Mouse (Mus musculus) gastrocnemius, postnatal 14 days (tissue): ENCODE measurements around the gene Prcd. TPM values are rescaled to one million over a fixed set of nuclear protein-coding genes. Genes with fewer than 3 reads are reported as not detected.

Experiments used
- DNase-seq: peaks from one replicate; pipeline ENCODE4 v3.0.0; 2021; ENCODE audit warnings: mixed read lengths
- intact Hi-C: fragments of 180-260 bp; cut with DNase I; formaldehyde crosslinking; loops from one replicate; pipeline ENCODE4 v1.15.1; 2025; ENCODE audit warnings: low total_unique reads
- total RNA-seq, 2 experiments: library from RNA; stranded (reverse); gene quantifications; 2 replicates each; pipeline ENCODE4 v1.2.3; 2021

The Prcd gene
- total RNA-seq, 2 experiments from 2014 or later = 0.49 to 0.84 TPM

DNA sequence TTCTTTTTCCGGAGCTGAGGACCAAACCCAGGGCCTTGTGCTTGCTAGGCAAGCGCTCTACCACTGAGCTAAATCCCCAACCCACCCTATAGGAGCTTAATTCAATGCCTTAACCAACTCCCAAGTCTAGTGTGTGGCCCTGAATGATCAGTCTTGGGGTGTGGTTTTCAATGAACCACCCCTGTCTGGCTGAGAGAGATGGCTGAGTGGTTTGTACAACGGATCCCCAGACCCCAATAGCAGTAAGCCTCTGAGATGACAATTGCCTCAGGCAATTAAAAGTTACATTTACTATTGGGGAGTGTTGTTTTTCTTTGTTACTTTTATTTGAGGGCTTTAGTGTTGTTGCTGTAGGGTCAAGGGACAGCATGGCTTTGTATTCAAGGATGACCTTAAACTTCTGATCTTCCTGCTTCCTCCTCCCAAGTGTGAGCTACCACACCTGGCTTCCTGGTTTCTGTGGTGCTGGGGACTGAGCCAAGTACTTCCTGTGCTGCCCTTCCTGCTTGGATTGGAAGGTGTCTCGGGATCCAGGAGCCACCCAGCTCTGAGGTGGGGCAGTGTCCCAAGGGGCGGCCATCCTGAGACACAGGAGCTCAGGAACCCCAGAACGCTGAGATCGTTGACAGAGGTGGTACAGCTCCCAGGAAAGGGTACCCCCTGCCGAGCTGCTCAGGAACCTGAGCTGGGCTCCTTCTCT lies 51.2 kb downstream of the Prcd start:
- intact Hi-C loops = no loop called here
- no peak for DNase-seq

- no peak for DNase-seq
- intact Hi-C loops = no loop called here
Observed at GRCm38 (mm10) chr11:116705204-116705608, 51.9 kb downstream of the Prcd start.

DNA sequence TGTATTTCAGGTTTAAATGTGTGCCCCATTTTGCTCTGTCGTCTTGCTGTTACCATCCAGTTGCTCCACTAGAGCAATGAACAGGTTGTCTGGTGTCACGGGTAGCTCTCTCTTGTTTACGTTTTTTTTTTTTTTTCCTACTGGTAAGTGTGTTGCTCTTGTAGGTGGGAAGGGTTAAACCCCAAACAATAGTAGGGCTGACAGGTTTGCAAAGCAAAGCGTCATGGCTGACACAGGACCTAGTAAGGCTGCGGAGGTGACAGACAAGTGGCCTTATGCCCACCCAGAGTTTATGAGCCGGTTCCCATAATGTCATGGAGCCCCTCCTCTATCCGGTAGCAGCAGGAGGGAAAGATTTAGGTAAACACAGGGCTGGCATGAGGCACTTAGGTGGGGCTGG lies 53.0 kb downstream of the Prcd start:
- no peak for DNase-seq
- intact Hi-C loops = no loop called here

DNA sequence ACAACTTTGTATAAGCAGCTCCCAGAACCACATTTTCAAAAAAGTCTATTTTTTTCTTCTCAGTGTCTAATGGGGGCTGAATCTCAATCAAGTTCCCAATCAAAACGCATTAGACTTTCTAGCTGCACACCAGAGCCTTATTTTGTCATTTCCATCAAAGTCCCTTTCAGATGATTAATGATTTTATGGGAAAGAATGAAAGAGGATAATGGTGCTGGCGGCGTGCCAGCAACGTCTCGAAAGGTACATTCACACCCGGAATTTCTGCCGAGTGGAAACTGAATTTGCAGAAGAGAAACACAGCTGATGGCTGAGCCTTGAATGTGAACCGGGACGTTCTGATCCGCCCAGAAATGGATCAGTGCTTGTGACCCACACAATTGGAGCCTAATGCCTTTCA lies 56.8 kb downstream of the Prcd start:
- intact Hi-C loops = no loop called here
- no peak for DNase-seq

- no peak for DNase-seq
- intact Hi-C loops = no loop called here
Observed at GRCm38 (mm10) chr11:116710793-116711192, 57.5 kb downstream of the Prcd start.

DNA sequence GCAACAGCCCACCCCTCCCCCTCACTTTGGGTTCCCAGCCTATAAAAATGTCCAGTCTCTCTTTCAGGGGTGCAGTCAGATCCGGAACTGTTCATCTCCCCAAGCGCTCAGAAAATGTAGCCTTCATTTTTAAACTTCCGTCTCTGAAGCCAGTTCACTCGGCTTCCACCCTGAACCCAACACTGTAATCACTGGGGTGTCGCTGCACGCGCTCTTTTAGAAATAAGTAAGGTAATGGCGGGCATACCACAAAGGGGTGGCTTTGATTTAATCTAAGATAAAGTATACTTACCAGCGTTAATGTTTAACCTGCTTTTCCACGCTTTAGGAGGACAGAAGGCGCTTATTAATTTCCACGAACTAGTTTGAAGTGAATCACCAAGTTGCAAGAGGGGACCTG lies 60.7 kb downstream of the Prcd start:
- intact Hi-C loops = no loop called here
- DNase-seq = no peak

Other genes with a start within 250 kb of the Prcd start
- 10 to 100 TPM; 38.3 to 48.7 TPM for gene Rnf157, start 240.5 kb upstream of the Prcd start, total RNA-seq
- 10 to 100 TPM; 42.6 to 58.9 TPM for gene Ubald2, start 219.4 kb upstream of the Prcd start, total RNA-seq
- gene Qrich2, start 187.3 kb upstream of the Prcd start, total RNA-seq = not detected
- 10 to 100 TPM; 22.4 to 24.6 TPM for gene Prpsap1, start 159.3 kb upstream of the Prcd start, total RNA-seq
- 1 to 10 TPM; 1.6 to 2.6 TPM for gene Sphk1, start 122.6 kb upstream of the Prcd start, total RNA-seq
- 10 to 100 TPM; 23.4 to 25.6 TPM for gene Ube2o, start 72.1 kb upstream of the Prcd start, total RNA-seq
- gene Aanat, start 67.1 kb upstream of the Prcd start, total RNA-seq = not detected
- 1 to 10 TPM; 5.9 to 9.0 TPM for gene Rhbdf2, start 26.5 kb upstream of the Prcd start, total RNA-seq
- gene Cygb, start 779 bp downstream of the Prcd start, total RNA-seq = 10 to 100 TPM; 16.8 to 22.8 TPM
- gene St6galnac1, start 122.0 kb downstream of the Prcd start, total RNA-seq = not detected
- 10 to 100 TPM; 23.1 to 29.6 TPM for gene Mxra7, start 174.5 kb downstream of the Prcd start, total RNA-seq
- 10 to 100 TPM; 24.1 to 24.7 TPM for gene Mettl23, start 189.7 kb downstream of the Prcd start, total RNA-seq
- 10 to 100 TPM; 19.5 to 21.4 TPM for gene Jmjd6, start 189.9 kb downstream of the Prcd start, total RNA-seq
- 10 to 100 TPM; 22.3 to 27.2 TPM for gene Mfsd11, start 198.9 kb downstream of the Prcd start, total RNA-seq
- gene Srsf2, start 199.6 kb downstream of the Prcd start, total RNA-seq = 10 to 100 TPM; 73.0 to 80.9 TPM